Mouse (Mus musculus): ENCODE measurements at regions not wholly inside any gene's neighbourhood (a gene's known extent, or its start where the extent isn't known, plus 50 kb on each side); places are given as distances from the start of the nearest gene placed in this dataset.

GRCm38 (mm10) chr19:52177088-52177791 is 86.9 kb upstream of the Ins1 start:
- DNase-seq = no peak
- Histone ChIP-seq H3K4me1 (ENCODE audit: control insufficient read depth, insufficient read depth, low read length) (no peaks in the 10 kb centered on the region), H3K4me3 (ENCODE audit: insufficient read depth, low read depth, low read length) (no peak overlapping the region), H3K27ac (ENCODE audit: insufficient read depth, low read depth, low read length) (no peak overlapping the region), H3K36me3 (ENCODE audit: control insufficient read depth, insufficient read depth, low read length) (no peaks in the 10 kb centered on the region), H3K27me3 (replicated peaks; ENCODE audit: control insufficient read depth, insufficient read depth, low read length) (no peaks in the 10 kb centered on the region; the same call in 1 of the 2 replicates)
- TF ChIP-seq POLR2A (IDR thresholded peaks at IDR 0.05; ENCODE audit: low read depth, low read length) = no peak
- TF ChIP-seq CTCF (conservative IDR thresholded peaks at IDR 0.05; ENCODE audit: insufficient read depth, insufficient read length, low read depth, low read length) = no peak
- 67% methylated on average over 1 of the region's 1 CpGs for WGBS

GRCm38 (mm10) chr19:52193813-52194212 is 70.3 kb upstream of the Ins1 start:
- peak; percentile 1 for DNase-seq
- no peak overlapping the region for H3K27ac ChIP-seq (ENCODE audit: insufficient read depth, low read depth, low read length)
- H3K36me3 ChIP-seq (ENCODE audit: control insufficient read depth, insufficient read depth, low read length) = no peaks in the 10 kb centered on the region
- no peaks in the 10 kb centered on the region for H3K4me1 ChIP-seq (ENCODE audit: control insufficient read depth, insufficient read depth, low read length)
- TF ChIP-seq CTCF (conservative IDR thresholded peaks at IDR 0.05; ENCODE audit: insufficient read depth, insufficient read length, low read depth, low read length) (no peak), POLR2A (IDR thresholded peaks at IDR 0.05; ENCODE audit: low read depth, low read length) (no peak)
- no peaks in the 10 kb centered on the region for H3K27me3 ChIP-seq (replicated peaks; ENCODE audit: control insufficient read depth, insufficient read depth, low read length)
- no peak overlapping the region for H3K4me3 ChIP-seq (ENCODE audit: insufficient read depth, low read depth, low read length)
- WGBS = 72% methylated on average over 2 of the region's 2 CpGs

GRCm38 (mm10) chr19:52199545-52200284 is 64.4 kb upstream of the Ins1 start:
- Histone ChIP-seq H3K27ac (ENCODE audit: insufficient read depth, low read depth, low read length) (no peak overlapping the region), H3K36me3 (ENCODE audit: control insufficient read depth, insufficient read depth, low read length) (no peaks in the 10 kb centered on the region), H3K4me1 (ENCODE audit: control insufficient read depth, insufficient read depth, low read length) (no peaks in the 10 kb centered on the region), H3K4me3 (ENCODE audit: insufficient read depth, low read depth, low read length) (no peak overlapping the region), H3K27me3 (replicated peaks; ENCODE audit: control insufficient read depth, insufficient read depth, low read length) (no peaks in the 10 kb centered on the region)
- 73% methylated on average over 4 of the region's 4 CpGs for WGBS
- no peak for DNase-seq
- TF ChIP-seq CTCF (conservative IDR thresholded peaks at IDR 0.05; ENCODE audit: insufficient read depth, insufficient read length, low read depth, low read length) = no peak
- no peak for TF ChIP-seq POLR2A (IDR thresholded peaks at IDR 0.05; ENCODE audit: low read depth, low read length)

GRCm38 (mm10) chr19:52207725-52208124 is 56.4 kb upstream of the Ins1 start:
- no peaks in the 10 kb centered on the region for H3K36me3 ChIP-seq (ENCODE audit: control insufficient read depth, insufficient read depth, low read length)
- no peak overlapping the region for H3K27ac ChIP-seq (ENCODE audit: insufficient read depth, low read depth, low read length)
- no peak for DNase-seq
- TF ChIP-seq CTCF (conservative IDR thresholded peaks at IDR 0.05; ENCODE audit: insufficient read depth, insufficient read length, low read depth, low read length) (no peak), POLR2A (IDR thresholded peaks at IDR 0.05; ENCODE audit: low read depth, low read length) (no peak)
- no peaks in the 10 kb centered on the region for H3K27me3 ChIP-seq (replicated peaks; ENCODE audit: control insufficient read depth, insufficient read depth, low read length)
- no peaks in the 10 kb centered on the region for H3K4me1 ChIP-seq (ENCODE audit: control insufficient read depth, insufficient read depth, low read length)
- 56% methylated on average over 2 of the region's 2 CpGs for WGBS
- no peak overlapping the region for H3K4me3 ChIP-seq (ENCODE audit: insufficient read depth, low read depth, low read length)

Data from kidney, adult 2 months (tissue).